Mouse (Mus musculus): ENCODE measurements around the gene Ran.

- TF ChIP-seq CTCF (IDR thresholded peaks at IDR 0.05; ENCODE audit: extremely low read depth, insufficient read depth, low read length), result no peak
- no peak for TF ChIP-seq POLR2A (IDR thresholded peaks at IDR 0.05; ENCODE audit: extremely low read depth, insufficient read depth, low read length)
Measured at GRCm38 (mm10) chr5:129007105-129007957, 12.5 kb upstream of the Ran start.
